Mouse (Mus musculus) heart, adult 8-10 months (tissue): ENCODE results near the gene Htr1f. TPM values are rescaled to one million over a fixed set of nuclear protein-coding genes. Genes with fewer than 3 reads are reported as not detected.

Experiments
- microRNA-seq: library from miRNA; unstranded; fragments of <30 nt; microRNA quantifications from one replicate; pipeline ENCODE4 v1.2.0, GENCODE M21; 2022
- total RNA-seq, 4 experiments: library from RNA; stranded (reverse); gene quantifications; 2 replicates each; pipeline ENCODE4 v1.2.4; 2022

Htr1f gene
- total RNA-seq, 4 experiments from 2014 or later, result not detected

Small RNA genes within 50 kb of the gene (microRNA-seq; reads per million reads assigned to microRNA genes)
- gene Gm23374, result not detected
